Mouse (Mus musculus) liver, embryonic 12.5 days (tissue): ENCODE results near the gene Ror2. TPM values are rescaled to one million over a fixed set of nuclear protein-coding genes. Genes with fewer than 3 reads are reported as not detected.

Experiments used
- ATAC-seq: fragments of 200-750 bp; cut with Nextera tagmentation; 2 replicates; pipeline ENCODE4 v1.8.0; 2017; ENCODE audit warnings: moderate number of reproducible peaks, mild to moderate bottlenecking, moderate library complexity
- H3K27ac ChIP-seq: fragments of 300-500 bp; sonication (generic); 2 replicates; pipeline ENCODE4 v1.5.1; 2016; ENCODE audit warnings: mild to moderate bottlenecking
- H3K27me3 ChIP-seq: fragments of 300-500 bp; sonication (generic); replicated peaks from 2 replicates; pipeline ENCODE4 v1.6.1; 2016; ENCODE audit warnings: mild to moderate bottlenecking, moderate library complexity
- H3K36me3 ChIP-seq: fragments of 300-500 bp; sonication (generic); 2 replicates; pipeline ENCODE4 v1.6.1; 2016; ENCODE audit warnings: mild to moderate bottlenecking, moderate library complexity
- H3K4me1 ChIP-seq: fragments of 300-500 bp; sonication (generic); 2 replicates; pipeline ENCODE4 v1.6.1; 2016
- H3K4me2 ChIP-seq: fragments of 300-500 bp; sonication (generic); 2 replicates; pipeline ENCODE4 v1.6.1; 2016; ENCODE audit warnings: mild to moderate bottlenecking, moderate library complexity
- H3K4me3 ChIP-seq: fragments of 300-500 bp; sonication (generic); 2 replicates; pipeline ENCODE4 v1.5.1; 2016; ENCODE audit warnings: mild to moderate bottlenecking, moderate library complexity
- H3K9ac ChIP-seq: fragments of 300-500 bp; sonication (generic); 2 replicates; pipeline ENCODE4 v1.6.1; 2016; ENCODE audit warnings: mild to moderate bottlenecking, moderate library complexity
- H3K9me3 ChIP-seq: fragments of 300-500 bp; sonication (generic); replicated peaks from 2 replicates; pipeline ENCODE4 v1.6.1; 2016; ENCODE audit warnings: mild to moderate bottlenecking, moderate library complexity
- WGBS: fragments of 180-500 bp; shearing (Covaris S2); methylation state at CpG from one replicate; pipeline ENCODE4 v1.1.7; 2016; ENCODE audit not compliant: insufficient replicate concordance; 5-methylcytosine and 5-hydroxymethylcytosine counted together
- polyA plus RNA-seq: library from polyadenylated mRNA; unstranded; fragments of >200 nt; fragmentation: Nextera tagmentation; extraction: Ambion mirVana; gene quantifications from 2 replicates; pipeline ENCODE4 v1.2.1, GENCODE M21; 2016

Ror2 gene
- polyA plus RNA-seq, 1 experiment from 2014 or later: 1.5 TPM

GRCm38 (mm10) chr13:53183161-53183577 is 102.8 kb downstream of the Ror2 start:
- no peak overlapping the region for H3K27ac ChIP-seq
- H3K4me2 ChIP-seq: no peak overlapping the region
- ATAC-seq: no peak
- no peaks in the 10 kb centered on the region for H3K4me1 ChIP-seq
- H3K9me3 ChIP-seq: no peaks in the 10 kb centered on the region
- H3K36me3 ChIP-seq: no peaks in the 10 kb centered on the region
- H3K27me3 ChIP-seq: no peaks in the 10 kb centered on the region
- no peak overlapping the region for H3K9ac ChIP-seq
- no peak overlapping the region for H3K4me3 ChIP-seq
- WGBS: 46% methylated on average over 8 of the region's 8 CpGs

DNA sequence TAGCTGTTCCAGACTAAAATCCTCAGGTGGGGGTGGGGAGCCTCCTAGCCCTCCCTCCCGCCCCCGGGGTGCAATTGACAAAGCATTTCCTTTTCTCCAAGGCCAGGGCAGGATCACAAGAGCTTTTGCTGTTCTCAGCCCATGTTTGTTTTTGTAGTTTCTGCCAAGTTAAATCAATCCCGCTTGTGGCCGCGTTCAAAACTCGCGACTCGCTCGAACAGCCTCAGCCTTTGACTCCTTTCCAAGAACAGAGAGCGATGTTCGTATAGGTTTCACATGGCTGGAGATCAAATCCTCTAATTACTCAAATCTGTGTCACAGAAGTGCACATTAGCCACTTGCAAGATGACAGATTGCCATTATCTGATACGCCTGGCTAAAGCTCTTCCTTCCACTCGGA is 107.3 kb downstream of the Ror2 start:
- Histone ChIP-seq H3K4me3 (no peak overlapping the region), H3K9me3 (no peaks in the 10 kb centered on the region), H3K27me3 (no peaks in the 10 kb centered on the region), H3K4me2 (no peak overlapping the region; the same call in 1 of the 2 replicates), H3K9ac (no peak overlapping the region), H3K4me1 (no peaks in the 10 kb centered on the region), H3K36me3 (no peaks in the 10 kb centered on the region), H3K27ac (no peak overlapping the region)
- 22% methylated on average over 13 of the region's 13 CpGs for WGBS
- ATAC-seq: no peak

DNA sequence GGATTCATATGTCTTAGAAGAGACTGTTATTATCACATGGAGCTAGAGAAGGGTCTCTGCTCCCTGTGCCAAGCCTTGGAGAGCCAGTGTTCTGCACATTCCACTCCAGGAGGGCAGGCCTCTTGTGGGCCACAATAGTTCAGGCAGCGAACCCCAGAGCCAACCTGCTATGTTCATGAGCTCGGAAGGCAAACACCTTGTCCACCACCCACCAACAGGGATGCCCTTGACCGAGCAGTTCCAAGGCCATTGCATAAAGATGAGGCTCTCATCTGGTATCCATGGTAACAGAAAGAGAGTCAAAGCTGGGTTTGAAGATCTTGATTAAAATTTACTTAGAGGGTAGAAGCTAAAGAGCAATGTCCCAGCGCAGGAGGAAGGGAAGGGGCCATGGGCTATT is 107.8 kb downstream of the Ror2 start:
- no peaks in the 10 kb centered on the region for H3K27me3 ChIP-seq
- H3K9me3 ChIP-seq: no peaks in the 10 kb centered on the region
- H3K4me1 ChIP-seq: no peaks in the 10 kb centered on the region
- ATAC-seq: no peak
- H3K4me3 ChIP-seq: no peak overlapping the region
- no peaks in the 10 kb centered on the region for H3K36me3 ChIP-seq
- H3K4me2 ChIP-seq: no peak overlapping the region
- no peak overlapping the region for H3K9ac ChIP-seq
- no peak overlapping the region for H3K27ac ChIP-seq
- WGBS: 56% methylated on average over 4 of the region's 4 CpGs

GRCm38 (mm10) chr13:53177424-53177718 is 108.6 kb downstream of the Ror2 start:
- Histone ChIP-seq H3K4me1 (no peaks in the 10 kb centered on the region), H3K27me3 (no peaks in the 10 kb centered on the region), H3K4me3 (no peak overlapping the region), H3K27ac (no peak overlapping the region), H3K9me3 (no peaks in the 10 kb centered on the region), H3K9ac (no peak overlapping the region), H3K36me3 (no peaks in the 10 kb centered on the region), H3K4me2 (no peak overlapping the region)
- WGBS: 62% methylated on average over 7 of the region's 7 CpGs
- no peak for ATAC-seq

GRCm38 (mm10) chr13:53176695-53177423 is 109.1 kb downstream of the Ror2 start:
- H3K4me2 ChIP-seq: no peak overlapping the region
- no peaks in the 10 kb centered on the region for H3K4me1 ChIP-seq
- H3K27me3 ChIP-seq: no peaks in the 10 kb centered on the region
- no peaks in the 10 kb centered on the region for H3K36me3 ChIP-seq
- no peak overlapping the region for H3K27ac ChIP-seq
- no peaks in the 10 kb centered on the region for H3K9me3 ChIP-seq
- no peak overlapping the region for H3K9ac ChIP-seq
- no peak overlapping the region for H3K4me3 ChIP-seq
- ATAC-seq: no peak
- WGBS: 54% methylated on average over 10 of the region's 10 CpGs

DNA sequence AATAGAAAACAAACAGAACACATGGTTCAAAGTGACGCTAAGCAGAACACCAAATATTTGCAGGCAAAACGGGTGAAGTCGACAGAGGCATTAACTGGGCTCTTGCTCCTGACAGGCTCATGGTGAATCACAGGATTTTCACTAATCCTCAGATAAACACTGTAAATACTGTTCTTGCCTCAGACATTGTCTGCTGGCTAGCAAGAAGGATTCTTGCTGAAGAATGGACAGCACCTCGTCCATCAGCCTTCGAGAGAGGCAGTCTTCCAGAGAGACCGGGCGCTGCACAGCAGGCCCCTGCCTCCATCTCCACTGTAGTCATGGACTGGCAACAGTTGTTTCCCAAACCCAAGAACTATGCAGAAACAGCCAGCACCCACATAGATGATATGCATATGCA is 110.9 kb downstream of the Ror2 start:
- no peak overlapping the region for H3K4me3 ChIP-seq
- ATAC-seq: no peak
- H3K4me2 ChIP-seq: no peak overlapping the region
- no peaks in the 10 kb centered on the region for H3K36me3 ChIP-seq
- no peaks in the 10 kb centered on the region for H3K4me1 ChIP-seq
- no peaks in the 10 kb centered on the region for H3K9me3 ChIP-seq
- H3K9ac ChIP-seq: no peak overlapping the region
- 70% methylated on average over 7 of the region's 7 CpGs for WGBS
- no peaks in the 10 kb centered on the region for H3K27me3 ChIP-seq
- no peak overlapping the region for H3K27ac ChIP-seq

GRCm38 (mm10) chr13:53163671-53164070 is 122.3 kb downstream of the Ror2 start:
- no peaks in the 10 kb centered on the region for H3K27me3 ChIP-seq
- H3K4me1 ChIP-seq: no peaks in the 10 kb centered on the region
- 58% methylated on average over 10 of the region's 10 CpGs for WGBS
- no peaks in the 10 kb centered on the region for H3K9me3 ChIP-seq
- H3K27ac ChIP-seq: no peak overlapping the region
- no peak overlapping the region for H3K4me3 ChIP-seq
- no peak overlapping the region for H3K4me2 ChIP-seq
- H3K9ac ChIP-seq: no peak overlapping the region
- no peak for ATAC-seq
- no peaks in the 10 kb centered on the region for H3K36me3 ChIP-seq

DNA sequence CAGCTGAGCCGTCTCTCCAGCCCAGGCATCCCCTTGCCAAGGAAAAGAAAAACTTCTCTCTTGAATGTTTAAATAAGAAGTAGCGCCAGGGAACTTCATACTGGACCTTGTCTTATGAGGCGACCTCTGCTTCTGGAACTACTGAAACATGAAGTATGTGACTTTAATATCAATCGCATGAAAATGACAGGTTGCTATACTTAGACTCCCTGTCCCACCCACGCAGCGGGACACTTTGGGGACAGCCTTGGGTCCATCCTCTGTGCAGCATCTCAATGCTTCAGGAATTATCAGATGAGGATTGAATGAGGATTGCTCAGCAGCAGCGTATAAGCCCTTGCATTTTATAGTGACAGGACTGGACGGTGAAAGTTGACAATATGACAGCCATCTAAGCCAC is 122.9 kb downstream of the Ror2 start:
- no peaks in the 10 kb centered on the region for H3K27me3 ChIP-seq
- no peaks in the 10 kb centered on the region for H3K36me3 ChIP-seq
- H3K9ac ChIP-seq: no peak overlapping the region
- no peaks in the 10 kb centered on the region for H3K4me1 ChIP-seq
- no peak overlapping the region for H3K27ac ChIP-seq
- H3K4me2 ChIP-seq: no peak overlapping the region
- WGBS: 70% methylated on average over 8 of the region's 8 CpGs
- ATAC-seq: no peak
- no peak overlapping the region for H3K4me3 ChIP-seq
- H3K9me3 ChIP-seq: no peaks in the 10 kb centered on the region

GRCm38 (mm10) chr13:53159501-53159900 is 126.4 kb downstream of the Ror2 start:
- no peak for ATAC-seq
- H3K27me3 ChIP-seq: no peaks in the 10 kb centered on the region
- H3K9me3 ChIP-seq: no peaks in the 10 kb centered on the region
- no peak overlapping the region for H3K27ac ChIP-seq
- no peak overlapping the region for H3K9ac ChIP-seq
- WGBS: 73% methylated on average over 5 of the region's 6 CpGs
- no peak overlapping the region for H3K4me3 ChIP-seq
- H3K36me3 ChIP-seq: no peaks in the 10 kb centered on the region
- no peak overlapping the region for H3K4me2 ChIP-seq
- no peaks in the 10 kb centered on the region for H3K4me1 ChIP-seq

GRCm38 (mm10) chr13:53158405-53159005 is 127.4 kb downstream of the Ror2 start:
- no peak for ATAC-seq
- H3K4me3 ChIP-seq: no peak overlapping the region
- no peaks in the 10 kb centered on the region for H3K36me3 ChIP-seq
- no peak overlapping the region for H3K27ac ChIP-seq
- no peak overlapping the region for H3K9ac ChIP-seq
- 54% methylated on average over 9 of the region's 9 CpGs for WGBS
- H3K9me3 ChIP-seq: no peaks in the 10 kb centered on the region
- no peaks in the 10 kb centered on the region for H3K4me1 ChIP-seq
- H3K27me3 ChIP-seq: no peaks in the 10 kb centered on the region
- no peak overlapping the region for H3K4me2 ChIP-seq

DNA sequence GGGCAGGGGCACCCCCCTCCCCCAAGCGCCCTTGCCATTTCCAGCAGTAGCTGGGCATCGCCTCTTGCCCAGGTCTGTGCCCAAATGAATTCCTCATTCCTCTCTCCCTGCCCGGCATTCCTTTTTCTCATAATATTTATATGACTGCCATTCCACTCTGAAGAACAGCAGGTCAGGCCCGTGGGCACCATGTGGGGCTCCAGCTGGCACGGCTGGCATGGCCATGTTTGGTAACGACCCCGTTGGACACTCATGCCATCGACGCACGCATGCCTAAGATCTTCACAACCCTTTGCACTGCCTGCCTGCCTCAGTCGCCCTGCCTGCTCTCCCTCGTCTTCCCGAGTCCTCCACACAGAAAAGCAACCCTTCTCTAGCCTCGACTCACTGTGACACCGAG is 129.0 kb downstream of the Ror2 start:
- no peak overlapping the region for H3K27ac ChIP-seq

GRCm38 (mm10) chr13:53156282-53156681 is 129.6 kb downstream of the Ror2 start:
- H3K4me1 ChIP-seq: no peaks in the 10 kb centered on the region
- ATAC-seq: no peak
- H3K4me3 ChIP-seq: no peak overlapping the region
- H3K36me3 ChIP-seq: no peaks in the 10 kb centered on the region
- no peaks in the 10 kb centered on the region for H3K27me3 ChIP-seq
- H3K9me3 ChIP-seq: no peaks in the 10 kb centered on the region
- H3K27ac ChIP-seq: no peak overlapping the region
- no peak overlapping the region for H3K9ac ChIP-seq
- no peak overlapping the region for H3K4me2 ChIP-seq
- WGBS: 60% methylated on average over 6 of the region's 6 CpGs

More for the DNA sequence above, 129.0 kb downstream of the Ror2 start:
- WGBS: 74% methylated on average over 15 of the region's 15 CpGs
- H3K4me1 ChIP-seq: no peaks in the 10 kb centered on the region
- no peak overlapping the region for H3K4me3 ChIP-seq
- H3K9ac ChIP-seq: no peak overlapping the region
- H3K27me3 ChIP-seq: no peaks in the 10 kb centered on the region
- no peaks in the 10 kb centered on the region for H3K36me3 ChIP-seq
- ATAC-seq: no peak
- H3K9me3 ChIP-seq: no peaks in the 10 kb centered on the region
- H3K4me2 ChIP-seq: no peak overlapping the region

DNA sequence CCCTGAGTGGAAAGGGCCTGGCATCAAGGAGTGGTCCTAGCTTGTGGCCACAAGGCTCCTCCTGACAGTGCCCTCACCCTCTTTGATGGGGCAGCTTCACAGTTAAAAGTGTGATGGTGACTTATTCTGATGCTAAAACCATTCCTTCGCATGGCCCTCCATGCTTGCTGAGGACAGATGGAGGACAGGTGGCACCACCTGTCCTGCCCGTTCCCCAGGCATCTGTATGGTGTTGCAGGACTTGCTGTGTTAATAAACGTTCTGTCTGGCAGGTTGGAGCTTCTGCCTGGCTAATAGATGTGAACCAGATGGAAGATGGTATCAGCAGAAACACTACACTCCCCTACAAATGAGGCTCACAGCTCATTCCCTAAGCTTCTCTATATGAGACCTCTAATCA is 140.4 kb downstream of the Ror2 start:
- Histone ChIP-seq H3K9me3 (no peaks in the 10 kb centered on the region), H3K4me2 (no peak overlapping the region), H3K36me3 (no peaks in the 10 kb centered on the region), H3K4me1 (peaks cover 4% of the 10 kb centered on the region; the same call in 1 of the 2 replicates), H3K9ac (no peak overlapping the region), H3K4me3 (no peak overlapping the region), H3K27me3 (no peaks in the 10 kb centered on the region), H3K27ac (no peak overlapping the region)
- 53% methylated on average over 3 of the region's 3 CpGs for WGBS
- no peak for ATAC-seq
